Mouse (Mus musculus): ENCODE measurements around the gene Srd5a2.
"Not testable (repeated sequence)": the region's sequence is repeated elsewhere in the genome, so short reads cannot be mapped to it uniquely, and the experiment has no call there.

DNA sequence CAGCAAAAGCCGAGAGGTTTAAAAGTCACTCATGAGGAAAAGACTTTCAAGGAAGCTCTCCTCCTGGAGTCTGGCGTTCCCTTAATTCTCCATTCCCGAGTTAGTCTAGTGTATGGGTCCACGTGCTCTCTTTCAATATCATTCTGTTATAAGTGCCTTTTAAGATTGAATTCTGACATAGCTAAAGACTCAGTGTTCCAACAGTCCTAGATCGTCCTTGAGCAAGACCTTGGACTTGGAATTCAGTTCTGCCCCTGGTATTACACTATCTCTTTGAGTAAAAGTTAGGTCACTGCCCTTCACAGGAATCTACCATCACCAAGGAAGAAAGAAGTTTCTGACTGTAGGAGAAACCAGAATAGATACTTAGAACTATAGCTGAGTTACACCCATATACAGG lies 25.4 kb upstream of the Srd5a2 start:
- not testable (repeated sequence) for TF ChIP-seq FLI1 (IDR thresholded peaks at IDR 0.05; ENCODE audit: low read length); GATA1 (IDR thresholded peaks at IDR 0.05; ENCODE audit: borderline replicate concordance, low read length)
